Mouse (Mus musculus) liver (tissue): ENCODE results near the gene Gpd2.

Experiments used
- DNase-seq: peaks from one replicate; pipeline ENCODE4 v3.0.0-alpha.2; 2020; ENCODE audit warnings: mixed read lengths

Gene Gpd2

GRCm38 (mm10) chr2:57396061-57396460 lies 158.6 kb downstream of the Gpd2 start:
- DNase-seq, result no peak

GRCm38 (mm10) chr2:57397727-57398126 lies 160.3 kb downstream of the Gpd2 start:
- no peak for DNase-seq

- DNase-seq, result no peak
Measured at GRCm38 (mm10) chr2:57407414-57408019, 170.1 kb downstream of the Gpd2 start.

GRCm38 (mm10) chr2:57408413-57408812 lies 171.0 kb downstream of the Gpd2 start:
- DNase-seq, result no peak

- DNase-seq, result no peak
Measured at GRCm38 (mm10) chr2:57411551-57411950, 174.1 kb downstream of the Gpd2 start.

- DNase-seq, result no peak
Measured at GRCm38 (mm10) chr2:57414550-57415160, 177.2 kb downstream of the Gpd2 start.

GRCm38 (mm10) chr2:57416711-57417110 lies 179.3 kb downstream of the Gpd2 start:
- DNase-seq, result no peak
